Mouse (Mus musculus): ENCODE measurements around the gene Bach1. TPM values are rescaled to one million over a fixed set of nuclear protein-coding genes. Genes with fewer than 3 reads are reported as not detected.

The Bach1 gene
- polyA plus RNA-seq, 1 experiment = 7.6 TPM

DNA sequence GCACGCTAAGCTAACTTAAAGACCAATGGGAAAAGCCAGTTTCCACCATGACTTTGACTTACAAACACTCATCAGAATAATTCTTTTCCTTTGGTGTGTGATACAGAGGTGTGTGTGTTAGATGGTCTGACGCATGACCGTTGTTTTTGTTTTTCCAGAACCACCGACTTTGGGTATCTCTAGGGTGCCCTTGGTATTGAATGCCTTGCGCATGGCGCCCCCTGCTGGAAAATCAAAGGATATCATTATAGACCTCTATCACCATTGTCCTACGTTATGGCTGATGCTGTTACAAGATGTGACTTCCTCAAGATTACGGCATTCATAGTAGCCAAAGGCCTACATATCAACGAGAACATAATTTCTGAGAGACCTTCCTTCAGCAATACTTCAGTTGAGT is 56.1 kb downstream of the Bach1 start:
- Histone ChIP-seq H3K4me1 (ENCODE audit: control insufficient read depth, insufficient read depth, insufficient read length) (no peaks in the 10 kb centered on the region; the same call in 1 of the 2 replicates), H3K27me3 (ENCODE audit: control insufficient read depth, insufficient read depth, low read length) (no peaks in the 10 kb centered on the region), H3K36me3 (ENCODE audit: control insufficient read depth, insufficient read depth, low read length) (no peaks in the 10 kb centered on the region), H3K27ac (ENCODE audit: insufficient read depth, low read length) (no peak overlapping the region), H3K4me3 (ENCODE audit: extremely low read depth, insufficient read depth, insufficient read length) (no peak overlapping the region)
- peak; percentile 33 to 64 for DNase-seq (ENCODE audit: low read depth in 1 of 2, low spot score in 2 of 2)
- TF ChIP-seq CTCF (IDR thresholded peaks at IDR 0.05; ENCODE audit: extremely low read depth, insufficient read depth, insufficient read length, insufficient replicate concordance) = peak; percentile 48; the same call in 1 of the 2 replicates
- no peak for TF ChIP-seq POLR2A (IDR thresholded peaks at IDR 0.05; ENCODE audit: low read depth, low read length)
- WGBS = 37% methylated on average over 9 of the region's 9 CpGs

DNA sequence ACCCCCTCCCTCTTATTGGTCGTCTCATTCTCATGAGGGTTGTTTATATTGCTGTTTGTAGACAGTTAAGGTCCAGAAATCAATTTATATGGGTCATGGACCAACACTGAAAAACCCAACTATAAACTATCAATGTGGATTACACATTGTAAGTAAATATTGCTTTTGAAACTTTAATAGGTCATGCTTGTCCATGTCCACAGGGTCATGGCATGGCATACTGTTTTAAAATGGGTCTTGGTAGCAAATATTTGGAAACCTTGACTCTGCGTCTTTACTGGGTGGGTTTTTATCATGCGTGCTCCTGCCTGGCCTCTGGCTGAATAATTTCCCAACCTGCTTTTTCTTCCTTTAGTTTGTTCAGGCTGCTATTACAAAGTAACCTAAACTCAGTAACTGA is 57.2 kb downstream of the Bach1 start:
- H3K27me3 ChIP-seq (ENCODE audit: control insufficient read depth, insufficient read depth, low read length) = no peaks in the 10 kb centered on the region
- H3K4me3 ChIP-seq (ENCODE audit: extremely low read depth, insufficient read depth, insufficient read length) = no peak overlapping the region
- no peak for DNase-seq (ENCODE audit: low read depth in 1 of 2, low spot score in 2 of 2)
- H3K36me3 ChIP-seq (ENCODE audit: control insufficient read depth, insufficient read depth, low read length) = no peaks in the 10 kb centered on the region
- no peak overlapping the region for H3K27ac ChIP-seq (ENCODE audit: insufficient read depth, low read length)
- 84% methylated on average over 3 of the region's 3 CpGs for WGBS
- H3K4me1 ChIP-seq (ENCODE audit: control insufficient read depth, insufficient read depth, insufficient read length) = no peaks in the 10 kb centered on the region; the same call in 1 of the 2 replicates
- TF ChIP-seq POLR2A (IDR thresholded peaks at IDR 0.05; ENCODE audit: low read depth, low read length) (no peak), CTCF (IDR thresholded peaks at IDR 0.05; ENCODE audit: extremely low read depth, insufficient read depth, insufficient read length, insufficient replicate concordance) (no peak)

DNA sequence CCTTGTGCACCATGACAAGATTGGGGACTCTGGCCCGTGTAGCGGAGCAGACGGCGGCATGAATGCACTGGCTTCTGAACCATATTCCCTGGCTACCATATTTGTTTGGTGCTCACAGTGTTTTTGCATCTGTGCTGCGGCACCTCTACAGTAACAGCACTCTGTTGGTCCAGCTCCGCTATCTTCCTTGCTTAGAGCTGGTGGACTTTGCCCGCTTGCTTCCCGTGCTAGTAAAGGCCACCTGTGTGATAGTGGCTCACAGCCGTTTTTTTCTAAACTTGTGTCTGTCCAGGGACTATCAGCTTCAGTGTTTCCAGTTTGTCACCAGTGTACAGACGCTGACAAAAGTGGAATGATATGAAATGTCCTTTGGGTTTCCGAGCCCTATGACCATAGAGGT is 59.3 kb downstream of the Bach1 start:
- Histone ChIP-seq H3K4me1 (ENCODE audit: control insufficient read depth, insufficient read depth, insufficient read length) (no peaks in the 10 kb centered on the region), H3K27me3 (ENCODE audit: control insufficient read depth, insufficient read depth, low read length) (no peaks in the 10 kb centered on the region), H3K27ac (ENCODE audit: insufficient read depth, low read length) (no peak overlapping the region), H3K4me3 (ENCODE audit: extremely low read depth, insufficient read depth, insufficient read length) (no peak overlapping the region), H3K36me3 (ENCODE audit: control insufficient read depth, insufficient read depth, low read length) (no peaks in the 10 kb centered on the region)
- no peak for TF ChIP-seq POLR2A (IDR thresholded peaks at IDR 0.05; ENCODE audit: low read depth, low read length)
- TF ChIP-seq CTCF (IDR thresholded peaks at IDR 0.05; ENCODE audit: extremely low read depth, insufficient read depth, insufficient read length, insufficient replicate concordance) = no peak
- 94% methylated on average over 11 of the region's 11 CpGs for WGBS
- DNase-seq (ENCODE audit: low read depth in 1 of 2, low spot score in 2 of 2) = no peak

DNA sequence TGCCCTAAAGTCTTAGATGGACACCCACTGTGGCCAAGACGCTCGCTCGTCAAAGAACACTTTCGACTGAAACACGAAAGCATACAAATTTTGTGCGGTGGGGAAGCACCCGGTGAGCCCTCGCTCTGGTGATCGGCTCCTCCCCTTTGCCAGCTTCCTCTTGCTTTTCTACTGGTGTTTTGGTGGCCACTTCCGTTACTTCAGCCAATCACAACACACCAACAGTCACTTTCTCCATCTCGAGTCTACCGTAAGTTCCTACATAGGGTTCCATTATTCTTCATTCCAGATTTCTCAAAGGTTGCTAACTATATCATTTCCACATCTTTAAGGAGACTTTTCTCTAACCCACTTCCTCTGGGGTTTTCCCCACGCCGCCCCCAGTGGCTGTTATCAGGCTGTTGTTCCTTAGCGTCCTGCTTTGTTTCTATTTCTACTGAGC is 65.9 kb downstream of the Bach1 start:
- no peaks in the 10 kb centered on the region for H3K27me3 ChIP-seq (ENCODE audit: control insufficient read depth, insufficient read depth, low read length)
- DNase-seq (ENCODE audit: low read depth in 1 of 2, low spot score in 2 of 2) = no peak
- no peak for TF ChIP-seq POLR2A (IDR thresholded peaks at IDR 0.05; ENCODE audit: low read depth, low read length)
- no peaks in the 10 kb centered on the region for H3K36me3 ChIP-seq (ENCODE audit: control insufficient read depth, insufficient read depth, low read length)
- no peak overlapping the region for H3K4me3 ChIP-seq (ENCODE audit: extremely low read depth, insufficient read depth, insufficient read length)
- H3K4me1 ChIP-seq (ENCODE audit: control insufficient read depth, insufficient read depth, insufficient read length) = no peaks in the 10 kb centered on the region
- WGBS = 66% methylated on average over 15 of the region's 15 CpGs
- H3K27ac ChIP-seq (ENCODE audit: insufficient read depth, low read length) = no peak overlapping the region

DNA sequence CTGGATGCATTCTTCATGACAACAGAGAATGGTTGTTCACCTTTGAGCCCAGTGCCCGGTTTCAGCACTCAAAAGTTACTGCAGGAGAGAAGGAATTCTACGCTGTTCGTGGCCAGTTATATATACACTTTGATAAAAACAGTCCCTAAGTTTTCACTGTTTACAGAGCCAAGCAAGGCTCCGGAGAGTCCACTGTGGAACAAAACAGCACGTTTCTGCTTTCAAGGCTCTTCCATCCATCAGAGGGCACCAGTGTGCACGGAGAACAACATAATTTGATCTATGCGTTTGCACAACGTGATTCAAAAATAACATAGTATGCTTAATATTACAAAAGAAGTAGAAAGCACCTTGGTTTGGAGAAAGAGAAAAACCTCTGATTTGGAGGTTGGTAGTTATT is 67.2 kb downstream of the Bach1 start:
- WGBS = 47% methylated on average over 8 of the region's 8 CpGs
- no peaks in the 10 kb centered on the region for H3K27me3 ChIP-seq (ENCODE audit: control insufficient read depth, insufficient read depth, low read length)
- H3K36me3 ChIP-seq (ENCODE audit: control insufficient read depth, insufficient read depth, low read length) = no peaks in the 10 kb centered on the region
- no peak for DNase-seq (ENCODE audit: low read depth in 1 of 2, low spot score in 2 of 2)
- TF ChIP-seq CTCF (IDR thresholded peaks at IDR 0.05; ENCODE audit: extremely low read depth, insufficient read depth, insufficient read length, insufficient replicate concordance) (no peak), POLR2A (IDR thresholded peaks at IDR 0.05; ENCODE audit: low read depth, low read length) (no peak)
- H3K27ac ChIP-seq (ENCODE audit: insufficient read depth, low read length) = no peak overlapping the region
- no peaks in the 10 kb centered on the region for H3K4me1 ChIP-seq (ENCODE audit: control insufficient read depth, insufficient read depth, insufficient read length)
- no peak overlapping the region for H3K4me3 ChIP-seq (ENCODE audit: extremely low read depth, insufficient read depth, insufficient read length)

DNA sequence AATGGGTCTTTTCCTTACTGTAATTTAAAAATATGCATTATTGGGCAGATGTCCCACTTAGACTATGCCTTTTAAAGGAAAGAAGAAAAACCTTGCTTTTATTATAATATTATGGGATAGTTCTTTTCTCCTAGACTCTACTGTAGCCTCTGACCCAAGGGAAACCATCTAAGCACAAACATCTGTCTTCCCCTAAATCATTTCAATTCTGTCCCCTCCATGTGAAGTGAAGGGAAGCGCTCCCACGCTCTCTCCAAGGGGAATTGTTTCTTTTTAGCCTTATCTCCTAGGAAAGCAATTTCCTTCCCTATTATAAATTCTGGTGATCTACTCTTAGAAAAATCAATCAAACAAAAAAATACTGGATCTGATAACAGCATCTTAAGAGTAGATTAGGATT is 71.8 kb downstream of the Bach1 start:
- Histone ChIP-seq H3K27me3 (ENCODE audit: control insufficient read depth, insufficient read depth, low read length) (no peaks in the 10 kb centered on the region), H3K4me3 (ENCODE audit: extremely low read depth, insufficient read depth, insufficient read length) (no peak overlapping the region), H3K27ac (ENCODE audit: insufficient read depth, low read length) (no peak overlapping the region), H3K36me3 (ENCODE audit: control insufficient read depth, insufficient read depth, low read length) (no peaks in the 10 kb centered on the region), H3K4me1 (ENCODE audit: control insufficient read depth, insufficient read depth, insufficient read length) (no peaks in the 10 kb centered on the region)
- TF ChIP-seq CTCF (IDR thresholded peaks at IDR 0.05; ENCODE audit: extremely low read depth, insufficient read depth, insufficient read length, insufficient replicate concordance) (no peak), POLR2A (IDR thresholded peaks at IDR 0.05; ENCODE audit: low read depth, low read length) (no peak)
- WGBS = 97% methylated on average over 2 of the region's 2 CpGs
- DNase-seq (ENCODE audit: low read depth in 1 of 2, low spot score in 2 of 2) = no peak

DNA sequence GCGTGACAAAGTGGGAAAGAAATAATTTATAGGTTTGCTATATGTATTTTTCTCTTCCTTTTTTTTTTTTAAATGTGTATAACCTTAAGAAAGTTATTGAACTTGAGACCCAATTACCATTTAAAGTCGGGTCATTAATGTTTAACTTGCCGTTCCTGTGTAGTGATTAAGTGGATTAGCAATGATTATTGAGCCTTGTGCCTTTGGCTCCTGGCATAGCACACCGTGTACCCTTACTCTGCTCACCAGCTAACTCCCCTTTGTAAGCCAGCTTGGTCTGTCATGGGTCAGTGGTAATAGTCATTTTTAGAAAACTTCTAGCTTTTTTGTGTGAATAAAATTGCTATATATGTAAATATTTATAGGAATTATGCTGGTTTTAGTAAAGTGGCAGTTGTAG is 73.2 kb downstream of the Bach1 start:
- DNase-seq (ENCODE audit: low read depth in 1 of 2, low spot score in 2 of 2) = no peak
- no peak overlapping the region for H3K4me3 ChIP-seq (ENCODE audit: extremely low read depth, insufficient read depth, insufficient read length)
- no peaks in the 10 kb centered on the region for H3K27me3 ChIP-seq (ENCODE audit: control insufficient read depth, insufficient read depth, low read length)
- no peaks in the 10 kb centered on the region for H3K36me3 ChIP-seq (ENCODE audit: control insufficient read depth, insufficient read depth, low read length)
- no peaks in the 10 kb centered on the region for H3K4me1 ChIP-seq (ENCODE audit: control insufficient read depth, insufficient read depth, insufficient read length)
- no peak overlapping the region for H3K27ac ChIP-seq (ENCODE audit: insufficient read depth, low read length)
- TF ChIP-seq POLR2A (IDR thresholded peaks at IDR 0.05; ENCODE audit: low read depth, low read length) (no peak), CTCF (IDR thresholded peaks at IDR 0.05; ENCODE audit: extremely low read depth, insufficient read depth, insufficient read length, insufficient replicate concordance) (no peak)
- 83% methylated on average over 4 of the region's 4 CpGs for WGBS

All from spleen, adult 2 months (tissue).